Mouse (Mus musculus) erythroblast, embryonic 14.5 days (primary cell): ENCODE data around the gene Gm37240.

Experiments used
- GATA1 ChIP-seq: IDR thresholded peaks from 2 replicates; pipeline ENCODE4 v1.6.1; 2012; ENCODE audit warnings: low read length, inconsistent platforms, mixed read lengths
- TAL1 ChIP-seq: IDR thresholded peaks from 3 replicates; pipeline ENCODE4 v1.6.1; 2012; ENCODE audit warnings: low read length, inconsistent platforms, mixed read lengths

GRCm38 (mm10) chr3:84955857-84956256, 931.5 kb downstream of the Gm37240 start:
- TF ChIP-seq TAL1 = no peak
- no peak for TF ChIP-seq GATA1
